Mouse (Mus musculus): ENCODE data around the gene Upf2.

GRCm38 (mm10) chr2:6083696-6084095 lies 132.4 kb downstream of the Upf2 start:
- TF ChIP-seq CTCF (IDR thresholded peaks at IDR 0.05; ENCODE audit: low read depth, low read length) (no peak), POLR2A (IDR thresholded peaks at IDR 0.05; ENCODE audit: borderline replicate concordance, low read depth, low read length) (no peak)

Data from bone marrow macrophage, adult 2 months (primary cell).